Mouse (Mus musculus) megakaryocyte, embryonic 14.5 days (primary cell): ENCODE results near the gene Efcab1.
"Not testable (repeated sequence)": the region's sequence is repeated elsewhere in the genome, so short reads cannot be mapped to it uniquely, and the experiment has no call there.

Source experiments
- FLI1 ChIP-seq: IDR thresholded peaks from 2 replicates; pipeline ENCODE4 v1.6.1; 2012; ENCODE audit warnings: low read length, inconsistent platforms, mixed read lengths
- GATA1 ChIP-seq: IDR thresholded peaks from 3 replicates; pipeline ENCODE4 v1.6.1; 2012; ENCODE audit warnings: mixed read lengths, low read length, inconsistent platforms, borderline replicate concordance

DNA sequence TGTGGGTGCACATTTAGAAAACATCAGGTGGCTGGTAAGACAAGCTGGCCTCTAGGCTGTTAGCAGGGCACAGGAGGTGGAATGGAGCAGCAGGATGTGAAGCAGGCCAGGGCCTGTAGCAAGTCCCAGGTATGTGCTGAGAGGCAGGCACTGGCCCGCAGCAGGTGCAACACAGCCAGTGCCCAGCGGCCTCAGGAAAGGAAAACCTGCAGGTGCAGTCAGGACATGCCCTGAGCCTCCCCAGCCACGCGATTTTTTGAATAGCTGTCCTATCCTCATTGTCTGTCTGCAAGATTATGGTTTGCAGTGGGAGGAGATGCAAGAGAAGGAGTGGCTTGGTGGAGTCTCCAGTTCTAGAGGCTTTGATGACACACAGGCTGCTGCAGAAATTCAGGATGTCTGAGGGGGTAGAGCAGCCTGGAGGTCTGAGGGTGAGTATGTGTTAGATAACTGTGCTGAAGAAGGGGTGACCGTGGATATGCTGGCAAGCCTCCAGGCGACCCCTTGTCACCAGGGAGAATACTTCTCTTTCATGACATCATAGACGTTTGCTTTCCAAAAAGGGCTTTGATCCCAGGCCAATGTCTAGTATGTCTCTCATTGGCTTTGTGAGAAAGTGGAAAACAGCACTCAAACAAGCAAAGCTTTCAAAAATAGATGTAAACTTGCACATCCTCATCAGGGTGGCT lies 30.2 kb downstream of the Efcab1 start:
- not testable (repeated sequence) for TF ChIP-seq GATA1, FLI1
